Mouse (Mus musculus) adrenal gland, postnatal 36 days (tissue): ENCODE data around the gene Zfp747. TPM values are rescaled to one million over a fixed set of nuclear protein-coding genes. Genes with fewer than 3 reads are reported as not detected.
"Not testable (repeated sequence)": the region's sequence is repeated elsewhere in the genome, so short reads cannot be mapped to it uniquely, and the experiment has no call there.

ENCODE experiments used
- DNase-seq, 2 experiments: peaks; one replicate each; pipeline ENCODE4 v3.0.0; 2021; ENCODE audit warnings: mixed read lengths in 1 of 2
- long read RNA-seq, 2 experiments: library from polyadenylated mRNA; stranded (forward); transcript quantifications; one replicate each; pipeline ENCODE4 v2.0.0; 2021; ENCODE audit warnings: borderline sequencing depth in 2 of 2
- total RNA-seq, 2 experiments: library from RNA; stranded (reverse); gene quantifications; 2 replicates each; pipeline ENCODE4 v1.2.3; 2021

The Zfp747 gene
- total RNA-seq, result 10 to 100 TPM; 10.7 to 12.2 TPM
- long read RNA-seq, experiment 1, transcript Zfp747-201 (3 exons, 2,684 nt), result major isoform, 8 of 9 reads
- long read RNA-seq, experiment 1, partial matches to known transcripts, result 0 of 9 reads
- long read RNA-seq, experiment 1, other reads (novel, unspliced or antisense), result 1 of 9 reads
- long read RNA-seq, experiment 2, result 0 reads

GRCm38 (mm10) chr7:127375271-127376245 lies at the start of gene Zfp747:
TSS of gene Zfp747 (minus strand) at chr7:127376050.
- peak; percentile 93 to 94 for DNase-seq

DNA sequence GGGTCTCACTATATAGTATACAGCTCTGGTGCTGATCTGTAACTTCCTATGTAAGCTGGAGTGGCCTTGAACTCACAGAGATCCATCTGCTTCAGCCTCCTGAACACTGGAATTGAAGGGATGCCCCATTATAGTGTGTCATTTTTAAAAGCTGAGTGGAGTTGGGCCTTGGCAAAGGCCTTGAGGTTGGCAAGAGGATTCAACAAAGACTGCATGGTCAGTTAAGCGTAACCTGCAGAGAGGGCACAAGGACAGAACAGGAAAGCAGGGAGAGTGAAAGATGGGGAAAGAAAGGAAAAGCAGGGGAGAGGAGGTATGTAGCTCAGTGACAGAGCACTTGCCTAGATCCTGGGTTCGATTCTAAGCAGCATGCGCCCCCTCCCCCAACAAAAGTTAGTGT lies 49.4 kb upstream of the Zfp747 start:
- DNase-seq, result no peak

GRCm38 (mm10) chr7:127422247-127422646 lies 46.4 kb upstream of the Zfp747 start:
- DNase-seq, result peak; percentile 49 to 59

DNA sequence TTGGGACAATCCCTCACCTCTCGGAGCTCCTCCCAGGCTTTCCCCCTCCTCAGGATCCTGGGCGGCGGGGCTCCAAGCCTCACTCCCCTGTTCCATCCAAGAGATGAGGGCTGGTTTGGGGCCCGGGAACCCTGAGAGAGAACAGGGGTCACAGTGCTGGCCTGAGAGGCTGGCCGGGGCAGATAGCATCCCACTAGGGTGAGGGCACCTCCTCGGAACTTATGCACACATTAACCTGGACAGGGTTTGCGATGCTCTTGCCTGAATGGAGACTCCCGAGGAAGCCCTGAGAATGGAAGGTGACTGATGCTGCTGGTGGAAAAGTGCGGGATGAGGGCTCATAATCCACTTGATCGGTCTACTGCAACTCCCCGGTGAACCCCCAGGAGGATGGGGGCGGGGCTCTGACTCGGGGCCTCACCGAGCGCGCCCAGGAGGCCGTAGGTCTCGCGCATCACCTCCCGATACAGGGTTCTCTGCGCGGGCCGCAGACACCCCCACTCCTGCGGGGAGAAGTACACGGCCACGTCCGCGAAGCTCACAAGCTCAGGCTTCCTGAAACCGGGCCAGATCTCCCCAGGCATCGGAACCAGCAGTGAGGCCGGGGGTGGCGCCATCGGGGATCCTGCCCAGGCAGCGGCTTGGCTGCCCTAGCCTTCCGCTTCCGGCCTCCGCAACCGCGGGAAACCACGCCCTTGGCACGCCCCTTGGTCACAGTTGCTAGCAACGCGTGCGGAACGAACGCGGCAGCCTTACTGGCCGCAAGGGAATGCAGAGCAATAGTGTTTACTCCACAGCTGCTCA lies 45.7 kb upstream of the Zfp747 start, which contains the start of gene Zfp688:
Gene Zfp688 (minus strand): TSS at position 681 of the 804 bp plus-strand sequence.
- DNase-seq, result peak; percentile 98 to 99

GRCm38 (mm10) chr7:127411418-127411817 lies 35.6 kb upstream of the Zfp747 start:
- no peak for DNase-seq

DNA sequence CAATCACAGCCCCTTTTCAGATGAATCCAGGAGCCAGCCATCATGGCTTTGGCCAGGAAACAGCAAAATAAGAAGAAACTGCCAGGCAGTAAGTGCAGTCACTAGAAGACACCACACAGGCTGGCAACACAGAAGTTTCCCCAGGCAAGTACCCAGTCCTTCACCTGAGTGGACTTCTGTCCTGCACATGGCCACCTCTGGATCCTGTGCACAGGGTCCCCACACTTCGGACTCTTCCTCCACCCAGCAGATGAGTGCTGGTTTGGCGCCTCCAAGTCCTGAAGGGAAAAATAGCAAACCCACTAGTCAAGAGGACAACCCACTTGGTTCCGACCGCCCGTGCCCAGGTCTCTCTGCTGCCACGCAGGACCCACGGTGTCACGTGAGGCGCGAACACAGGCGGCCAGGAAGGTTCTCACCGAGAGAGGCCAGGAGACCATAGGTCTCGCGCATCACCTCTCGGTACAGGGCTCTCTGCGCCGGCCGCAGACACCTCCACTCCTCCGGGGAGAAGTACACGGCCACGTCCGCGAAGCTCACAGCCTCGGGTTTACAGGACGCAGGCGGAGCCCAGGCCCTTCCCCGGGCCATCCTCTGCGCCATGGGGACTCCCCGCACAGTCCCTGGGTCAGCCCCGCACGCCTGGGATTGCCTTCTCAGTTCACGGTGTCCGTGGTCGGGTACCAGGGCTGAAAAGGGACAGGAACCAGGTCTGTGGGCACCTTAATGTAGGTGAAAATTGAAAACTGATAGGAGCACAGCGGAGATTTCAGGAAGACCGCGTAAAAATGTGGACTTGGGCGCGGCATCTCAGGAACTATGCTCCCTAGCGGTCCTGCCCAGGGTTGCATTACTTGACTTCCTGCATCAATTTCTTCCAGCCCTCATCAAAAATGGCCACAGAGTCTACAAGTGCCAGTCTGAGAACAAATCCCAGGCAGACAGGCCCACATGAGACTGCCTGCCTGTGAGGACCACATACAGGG lies 30.4 kb upstream of the Zfp747 start, which contains the start of gene Zfp764:
Gene Zfp764 (minus strand): TSS at position 821 of the 986 bp plus-strand sequence.
- DNase-seq, result peak; percentile 87 to 89

- DNase-seq, result not testable (repeated sequence)
Observed at GRCm38 (mm10) chr7:127404101-127404500, 28.3 kb upstream of the Zfp747 start.

- no peak for DNase-seq
Observed at GRCm38 (mm10) chr7:127402980-127403379, 27.1 kb upstream of the Zfp747 start.

GRCm38 (mm10) chr7:127400355-127400754 lies 24.5 kb upstream of the Zfp747 start:
- no peak for DNase-seq

- no peak for DNase-seq
Observed at GRCm38 (mm10) chr7:127393944-127394333, 18.1 kb upstream of the Zfp747 start.

GRCm38 (mm10) chr7:127393157-127393943 lies 17.5 kb upstream of the Zfp747 start, which contains the start of gene E430018J23Rik:
TSS of gene E430018J23Rik (minus strand) at chr7:127393629.
- peak; percentile 95 to 97 for DNase-seq

GRCm38 (mm10) chr7:127392251-127392824 lies 16.5 kb upstream of the Zfp747 start:
- DNase-seq, result no peak

- no peak for DNase-seq
Observed at GRCm38 (mm10) chr7:127391538-127391937, 15.7 kb upstream of the Zfp747 start.

GRCm38 (mm10) chr7:127390306-127390705 lies 14.5 kb upstream of the Zfp747 start:
- no peak for DNase-seq

- not testable (repeated sequence) for DNase-seq
Observed at GRCm38 (mm10) chr7:127388201-127388600, 12.4 kb upstream of the Zfp747 start.

- DNase-seq, result peak; percentile 91 to 93
Observed at GRCm38 (mm10) chr7:127386641-127387392, 11.0 kb upstream of the Zfp747 start, which contains the start of gene 9130019O22Rik. TSS of gene 9130019O22Rik (minus strand) at chr7:127387166.

DNA sequence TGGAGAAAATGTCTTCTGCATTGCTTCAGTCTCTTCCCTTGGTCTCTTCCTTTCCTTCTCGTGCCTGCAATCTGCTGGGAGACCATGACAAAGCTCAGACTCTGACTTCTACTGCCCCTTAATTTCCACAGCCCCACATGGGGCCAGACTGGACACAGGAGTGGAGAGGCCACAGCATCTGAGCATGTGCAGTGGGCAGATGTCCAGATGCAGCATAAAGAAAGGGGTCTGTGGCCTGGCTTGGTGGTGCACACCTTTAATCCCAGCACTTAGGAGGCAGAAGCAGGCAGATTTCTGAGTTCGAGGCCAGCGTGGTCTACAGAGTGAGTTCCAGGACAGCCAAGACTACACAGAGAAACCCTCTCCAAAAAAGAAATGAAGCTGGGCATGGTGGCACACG lies 9.7 kb upstream of the Zfp747 start:
- DNase-seq, result not testable (repeated sequence)

DNA sequence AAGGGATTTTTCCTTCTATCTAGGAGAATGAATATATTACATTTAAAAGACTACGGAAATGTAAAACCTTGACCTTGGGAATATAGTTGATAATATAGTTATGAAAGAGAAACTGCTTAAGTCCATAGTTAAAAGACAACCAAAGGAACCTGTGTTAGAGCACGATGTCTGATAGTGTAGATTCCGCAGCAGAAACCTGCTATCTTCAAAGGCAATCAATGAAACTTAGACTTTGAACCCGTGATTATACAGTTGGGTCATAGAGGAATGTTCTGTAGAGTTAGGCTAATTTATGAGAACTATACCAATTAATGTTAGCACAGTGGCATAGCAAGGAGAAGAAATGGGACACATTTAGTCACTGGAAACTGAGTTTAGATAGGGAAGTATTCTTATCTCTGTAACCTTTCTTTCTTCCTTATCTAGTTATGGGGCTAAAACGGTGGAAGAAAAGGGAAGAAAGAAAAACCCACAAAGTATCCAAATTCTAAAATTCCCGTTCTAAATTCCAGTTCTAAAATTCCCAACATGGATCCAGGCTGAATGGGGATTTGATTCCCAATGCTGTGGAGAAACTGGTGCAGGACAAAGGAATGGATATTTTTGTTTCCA lies 2.6 kb upstream of the Zfp747 start:
- no peak for DNase-seq
